Mouse (Mus musculus): ENCODE measurements around the gene Ndufs4. TPM values are rescaled to one million over a fixed set of nuclear protein-coding genes. Genes with fewer than 3 reads are reported as not detected.
"Not testable (repeated sequence)": the region's sequence is repeated elsewhere in the genome, so short reads cannot be mapped to it uniquely, and the experiment has no call there.

Gene Ndufs4
- polyA plus RNA-seq, 1 experiment from 2014 or later: 275 TPM

GRCm38 (mm10) chr13:114310591-114310990 lies 77.5 kb downstream of the Ndufs4 start:
- H3K4me3 ChIP-seq: no peak overlapping the region
- 90% methylated on average over 11 of the region's 11 CpGs for WGBS
- H3K9me3 ChIP-seq (replicated peaks): no peaks in the 10 kb centered on the region
- H3K27ac ChIP-seq: no peak overlapping the region
- H3K36me3 ChIP-seq: peaks cover 9% of the 10 kb centered on the region
- H3K4me1 ChIP-seq: no peaks in the 10 kb centered on the region
- H3K27me3 ChIP-seq (ENCODE audit: low read depth, poor library complexity, severe bottlenecking): no peaks in the 10 kb centered on the region
- DNase-seq (ENCODE audit: low spot score): no peak

DNA sequence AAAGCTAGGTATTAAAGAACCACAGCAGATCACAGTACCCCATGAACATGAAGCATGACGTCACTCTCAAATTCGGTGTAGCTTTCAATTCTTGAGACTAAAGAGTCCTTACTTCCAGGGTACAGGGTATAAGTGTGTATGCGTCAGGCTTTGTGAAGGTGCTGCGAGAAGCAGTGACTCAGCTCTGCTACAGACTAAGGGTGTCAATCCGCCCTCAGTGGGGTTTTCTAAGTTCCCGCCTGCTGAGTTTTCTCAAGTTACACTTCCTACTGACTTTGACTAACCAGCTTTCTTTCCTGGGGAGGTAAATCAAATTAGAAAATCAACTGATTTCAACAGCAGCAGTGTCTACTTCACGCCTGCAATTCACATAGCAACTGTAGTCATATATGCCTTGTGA lies 83.4 kb downstream of the Ndufs4 start:
- Histone ChIP-seq H3K27ac (no peak overlapping the region), H3K4me3 (no peak overlapping the region), H3K9me3 (replicated peaks) (no peaks in the 10 kb centered on the region), H3K36me3 (peaks cover 15% of the 10 kb centered on the region), H3K4me1 (no peaks in the 10 kb centered on the region), H3K27me3 (ENCODE audit: low read depth, poor library complexity, severe bottlenecking) (no peaks in the 10 kb centered on the region)
- 72% methylated on average over 7 of the region's 7 CpGs for WGBS
- DNase-seq (ENCODE audit: low spot score): no peak

GRCm38 (mm10) chr13:114303466-114304175 lies 84.4 kb downstream of the Ndufs4 start:
- whole genome bisulfite sequencing: 88% methylated on average over 4 of the region's 4 CpGs
- DNase-seq (ENCODE audit: low spot score): no peak
- H3K27ac ChIP-seq: no peak overlapping the region
- H3K27me3 ChIP-seq (ENCODE audit: low read depth, poor library complexity, severe bottlenecking): no peaks in the 10 kb centered on the region
- H3K36me3 ChIP-seq: peaks cover 22% of the 10 kb centered on the region
- no peaks in the 10 kb centered on the region for H3K9me3 ChIP-seq (replicated peaks)
- no peak overlapping the region for H3K4me3 ChIP-seq
- no peaks in the 10 kb centered on the region for H3K4me1 ChIP-seq

GRCm38 (mm10) chr13:114297761-114298160 lies 90.3 kb downstream of the Ndufs4 start:
- Histone ChIP-seq H3K9me3 (replicated peaks) (no peaks in the 10 kb centered on the region), H3K36me3 (peaks cover 18% of the 10 kb centered on the region), H3K27ac (no peak overlapping the region), H3K4me3 (no peak overlapping the region), H3K27me3 (ENCODE audit: low read depth, poor library complexity, severe bottlenecking) (no peaks in the 10 kb centered on the region), H3K4me1 (no peaks in the 10 kb centered on the region; the same call in 1 of the 2 replicates)
- DNase-seq (ENCODE audit: low spot score): no peak
- 42% methylated on average over 3 of the region's 3 CpGs for WGBS

GRCm38 (mm10) chr13:114296556-114296955 lies 91.5 kb downstream of the Ndufs4 start:
- Histone ChIP-seq H3K27me3 (ENCODE audit: low read depth, poor library complexity, severe bottlenecking) (no peaks in the 10 kb centered on the region), H3K4me1 (no peaks in the 10 kb centered on the region; the same call in 1 of the 2 replicates), H3K4me3 (no peak overlapping the region), H3K27ac (no peak overlapping the region), H3K9me3 (replicated peaks) (no peaks in the 10 kb centered on the region), H3K36me3 (peaks cover 15% of the 10 kb centered on the region)
- DNase-seq (ENCODE audit: low spot score): no peak
- WGBS: 80% methylated on average over 4 of the region's 4 CpGs

DNA sequence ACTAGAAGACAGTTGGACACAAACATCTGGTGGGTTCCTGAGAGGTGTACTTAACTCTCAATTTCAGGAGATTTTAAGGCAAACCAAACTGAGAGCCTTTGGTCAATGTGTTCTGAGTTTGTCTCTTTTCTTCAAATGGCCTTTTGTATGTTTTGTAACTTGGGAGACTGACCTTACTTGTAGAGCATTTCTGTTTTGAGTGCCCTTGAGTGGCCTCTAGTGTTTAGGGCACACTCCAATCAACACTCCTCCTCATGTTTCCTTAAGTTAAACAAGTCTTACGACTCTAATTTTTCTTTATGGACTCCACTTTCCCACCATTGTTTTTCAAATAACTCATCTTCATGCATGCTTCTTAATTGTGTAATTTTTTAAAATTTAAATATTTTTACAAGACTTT lies 98.6 kb downstream of the Ndufs4 start:
- Histone ChIP-seq H3K4me1 (no peaks in the 10 kb centered on the region), H3K4me3 (no peak overlapping the region), H3K27ac (no peak overlapping the region), H3K27me3 (ENCODE audit: low read depth, poor library complexity, severe bottlenecking) (no peaks in the 10 kb centered on the region), H3K36me3 (peaks cover 37% of the 10 kb centered on the region), H3K9me3 (replicated peaks) (no peaks in the 10 kb centered on the region)
- WGBS: 95% methylated on average over 1 of the region's 1 CpGs
- no peak for DNase-seq (ENCODE audit: low spot score)

- H3K27ac ChIP-seq: no peak overlapping the region
- H3K4me1 ChIP-seq: no peaks in the 10 kb centered on the region
- H3K4me3 ChIP-seq: no peak overlapping the region
- WGBS: 97% methylated on average over 3 of the region's 3 CpGs
- peaks cover 44% of the 10 kb centered on the region for H3K36me3 ChIP-seq
- no peaks in the 10 kb centered on the region for H3K27me3 ChIP-seq (ENCODE audit: low read depth, poor library complexity, severe bottlenecking)
- DNase-seq (ENCODE audit: low spot score): no peak
- no peaks in the 10 kb centered on the region for H3K9me3 ChIP-seq (replicated peaks)
These were observed 99.5 kb downstream of the Ndufs4 start for GRCm38 (mm10) chr13:114288511-114288910.

- not testable (repeated sequence) for H3K27me3 ChIP-seq (ENCODE audit: low read depth, poor library complexity, severe bottlenecking); H3K4me1 ChIP-seq; H3K9me3 ChIP-seq (replicated peaks); DNase-seq (ENCODE audit: low spot score); H3K27ac ChIP-seq; H3K4me3 ChIP-seq
- peaks cover 14% of the 10 kb centered on the region for H3K36me3 ChIP-seq
- WGBS: 96% methylated on average over 2 of the region's 2 CpGs
These were observed 109.4 kb downstream of the Ndufs4 start for GRCm38 (mm10) chr13:114278690-114279089.

GRCm38 (mm10) chr13:114277277-114277676 lies 110.8 kb downstream of the Ndufs4 start:
- no peaks in the 10 kb centered on the region for H3K4me1 ChIP-seq
- H3K36me3 ChIP-seq: 0 out of 2 replicates have a peak, but pooled peaks cover under 1% of the 10 kb centered on the region
- no peak overlapping the region for H3K27ac ChIP-seq
- H3K9me3 ChIP-seq (replicated peaks): no peaks in the 10 kb centered on the region
- WGBS: 91% methylated on average over 5 of the region's 5 CpGs
- no peak for DNase-seq (ENCODE audit: low spot score)
- no peak overlapping the region for H3K4me3 ChIP-seq
- no peaks in the 10 kb centered on the region for H3K27me3 ChIP-seq (ENCODE audit: low read depth, poor library complexity, severe bottlenecking)

- no peak overlapping the region for H3K4me3 ChIP-seq
- H3K27me3 ChIP-seq (ENCODE audit: low read depth, poor library complexity, severe bottlenecking): no peaks in the 10 kb centered on the region
- no peaks in the 10 kb centered on the region for H3K36me3 ChIP-seq
- no peaks in the 10 kb centered on the region for H3K9me3 ChIP-seq (replicated peaks)
- no peak for DNase-seq (ENCODE audit: low spot score)
- H3K4me1 ChIP-seq: no peaks in the 10 kb centered on the region
- 88% methylated on average over 16 of the region's 16 CpGs for WGBS
- no peak overlapping the region for H3K27ac ChIP-seq
These were observed 116.5 kb downstream of the Ndufs4 start for GRCm38 (mm10) chr13:114271410-114272105.

GRCm38 (mm10) chr13:114267741-114268140 lies 120.3 kb downstream of the Ndufs4 start:
- Histone ChIP-seq H3K36me3 (no peaks in the 10 kb centered on the region), H3K4me1 (no peaks in the 10 kb centered on the region), H3K4me3 (no peak overlapping the region), H3K27ac (no peak overlapping the region), H3K27me3 (ENCODE audit: low read depth, poor library complexity, severe bottlenecking) (no peaks in the 10 kb centered on the region), H3K9me3 (replicated peaks) (no peaks in the 10 kb centered on the region)
- 93% methylated on average over 9 of the region's 9 CpGs for WGBS
- no peak for DNase-seq (ENCODE audit: low spot score)

DNA sequence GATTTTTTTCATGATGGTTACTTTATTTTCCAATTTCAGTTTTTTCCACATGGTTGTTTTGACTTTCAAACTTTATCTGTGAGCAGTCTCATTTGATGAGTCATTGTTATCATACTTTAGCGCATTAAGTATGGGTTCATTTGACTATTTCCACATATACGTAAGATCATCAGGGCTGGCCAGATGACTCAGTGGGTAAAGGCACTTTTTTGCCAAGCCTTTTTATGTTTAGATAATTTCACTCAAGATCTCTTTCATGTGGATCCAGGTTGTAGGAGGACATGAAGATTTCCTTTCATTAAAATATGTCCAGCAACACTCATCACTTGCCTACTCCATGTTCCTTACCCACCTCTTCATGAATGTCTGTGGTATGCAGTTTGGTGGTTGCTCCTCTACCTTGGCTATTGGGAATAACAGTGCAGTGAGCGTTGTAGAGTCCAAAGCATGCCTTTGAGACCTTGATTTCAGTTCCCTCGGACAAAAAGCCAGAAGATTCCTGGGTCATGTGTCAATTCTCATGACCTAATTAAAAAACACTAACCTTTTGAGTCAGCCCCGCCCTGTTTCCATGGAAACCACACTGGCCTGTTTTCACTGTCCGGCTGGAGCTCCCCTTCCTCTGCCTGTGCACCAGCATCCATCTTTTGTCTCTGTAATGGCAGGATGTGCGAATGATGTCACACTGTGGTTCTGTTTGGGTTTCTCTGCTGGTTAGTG lies 127.4 kb downstream of the Ndufs4 start:
- Histone ChIP-seq H3K4me1 (no peaks in the 10 kb centered on the region; the same call in 1 of the 2 replicates), H3K27me3 (ENCODE audit: low read depth, poor library complexity, severe bottlenecking) (no peaks in the 10 kb centered on the region), H3K9me3 (replicated peaks) (no peaks in the 10 kb centered on the region), H3K36me3 (no peaks in the 10 kb centered on the region), H3K27ac (no peak overlapping the region), H3K4me3 (no peak overlapping the region)
- 85% methylated on average over 7 of the region's 7 CpGs for WGBS
- DNase-seq (ENCODE audit: low spot score): no peak

GRCm38 (mm10) chr13:114254697-114255096 lies 133.4 kb downstream of the Ndufs4 start:
- H3K4me3 ChIP-seq: no peak overlapping the region
- H3K9me3 ChIP-seq (replicated peaks): no peaks in the 10 kb centered on the region
- H3K36me3 ChIP-seq: no peaks in the 10 kb centered on the region
- H3K4me1 ChIP-seq: no peaks in the 10 kb centered on the region; the same call in 1 of the 2 replicates
- DNase-seq (ENCODE audit: low spot score): no peak
- H3K27ac ChIP-seq: no peak overlapping the region
- no peaks in the 10 kb centered on the region for H3K27me3 ChIP-seq (ENCODE audit: low read depth, poor library complexity, severe bottlenecking)
- 92% methylated on average over 10 of the region's 10 CpGs for WGBS

All from limb, embryonic 10.5 days (tissue).